Mouse (Mus musculus) inflammation-experienced regulatory T-cells (primary cell): ENCODE measurements around the gene Pam. TPM values are rescaled to one million over a fixed set of nuclear protein-coding genes. Genes with fewer than 3 reads are reported as not detected.

Experiments used
- polyA plus RNA-seq, 2 experiments: library from polyadenylated mRNA; unstranded; fragments of 100-300 nt; shearing (Covaris generic); gene quantifications; one replicate each; pipeline ENCODE4 v1.2.1; 2017

Pam gene
- 10 to 100 TPM in 1 of 2 experiments, 1 to 10 TPM in 1; 4.3 to 12.5 TPM for polyA plus RNA-seq

DNA sequence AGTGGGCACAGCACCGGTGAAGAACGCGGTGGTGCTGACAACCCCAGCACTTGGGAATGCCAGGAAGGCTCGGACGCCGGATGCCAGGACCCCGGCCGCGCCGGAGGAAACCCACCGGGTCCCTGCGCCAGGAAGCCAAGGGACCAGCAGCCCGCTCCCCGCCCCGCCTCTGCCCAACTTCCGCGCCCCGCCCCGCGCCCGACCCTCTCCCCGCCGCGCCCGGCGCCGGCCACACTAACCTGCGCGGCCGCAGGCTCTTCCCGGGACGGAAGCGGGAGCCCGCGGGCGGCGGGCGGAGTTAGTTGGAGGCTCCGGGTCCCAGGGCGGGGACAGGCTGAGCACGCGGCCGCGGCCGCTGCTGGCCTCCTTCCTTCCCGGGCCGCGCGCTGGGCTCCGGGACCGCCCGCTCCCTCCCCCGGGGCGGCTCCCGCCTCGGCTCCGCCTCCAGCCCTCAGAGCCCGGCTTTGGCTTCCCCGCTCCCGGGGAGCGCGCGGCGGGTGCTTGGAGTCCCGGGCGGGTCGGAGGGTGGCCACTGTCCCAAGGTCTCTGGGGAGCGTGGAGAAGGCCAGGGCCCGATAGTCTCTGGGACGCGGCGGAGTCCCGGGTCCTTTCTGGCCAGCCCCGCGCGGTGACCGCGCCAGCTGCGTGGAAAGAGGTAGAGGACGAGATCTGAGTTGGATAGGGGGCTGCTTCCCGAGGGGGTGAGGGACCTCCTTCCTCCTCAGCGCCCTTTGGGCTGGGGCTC lies at the start of gene Pam:
Gene Pam (minus strand): TSS at position 401 of the 745 bp plus-strand sequence.

DNA sequence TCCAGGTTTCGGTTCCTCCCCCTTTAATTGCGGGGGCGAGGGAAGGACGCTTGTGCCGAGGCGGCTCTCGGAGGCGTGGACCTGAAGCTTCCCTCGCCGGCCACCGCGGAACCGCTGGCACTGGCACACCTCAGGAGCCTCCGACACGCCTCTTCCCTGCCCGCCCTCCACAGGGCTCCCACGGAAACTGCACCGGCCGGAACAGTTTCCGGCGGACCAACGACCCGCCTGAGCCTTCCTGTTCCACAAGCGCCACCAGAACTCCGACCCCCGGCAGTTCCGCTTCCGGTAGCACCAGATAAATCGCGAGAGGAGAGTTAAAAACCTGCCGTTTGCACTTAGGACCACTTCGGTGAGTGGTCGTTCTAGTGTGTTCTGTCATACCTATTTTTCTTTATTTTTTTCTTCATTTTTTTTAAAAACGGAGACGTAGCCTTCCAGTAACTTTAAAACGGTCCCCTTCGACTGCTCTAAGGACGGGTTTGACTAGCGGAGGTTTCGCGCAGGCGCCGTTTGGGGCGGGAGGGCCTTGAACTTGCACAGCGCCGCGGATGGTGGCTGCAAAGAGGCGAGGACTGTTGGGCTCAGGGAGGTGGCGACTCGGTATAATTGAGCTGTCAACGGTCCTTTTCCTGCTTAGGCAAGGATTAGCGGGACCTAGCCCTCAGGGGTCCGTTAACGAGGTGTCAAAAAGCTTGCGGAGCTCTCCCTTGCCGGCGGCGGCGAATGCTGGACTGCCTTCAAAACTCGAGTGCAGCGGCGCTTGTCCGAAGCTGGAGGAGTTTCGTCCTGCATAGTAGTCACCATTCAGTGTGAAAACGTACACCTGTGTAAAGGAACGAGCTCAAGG lies 325.3 kb downstream of the Pam start, which contains the start of the genes Gin1 and Ppip5k2:
Gene Gin1 (plus strand): TSS at position 269 of the 850 bp plus-strand sequence.
Gene Ppip5k2 (minus strand): TSS at position 508 of the 850 bp plus-strand sequence.

